Mouse (Mus musculus) heart, adult 2 months (tissue): ENCODE measurements around the gene Srpk1.

Experiments used
- CTCF ChIP-seq: fragments of 200-600 bp; IDR thresholded peaks from 2 replicates; pipeline ENCODE4 v1.8.1; 2022; ENCODE audit warnings: antibody characterized with exemption, mild to moderate bottlenecking, moderate library complexity
- EP300 ChIP-seq: fragments of 200-500 bp; IDR thresholded peaks from 2 replicates; pipeline ENCODE4 v1.6.1; 2011; ENCODE audit warnings: low read depth, low read length, control low read depth; ENCODE audit not compliant: insufficient read depth

- TF ChIP-seq CTCF (no peak), EP300 (no peak)
Measured at GRCm38 (mm10) chr17:28549111-28549510, 73.4 kb downstream of the Srpk1 start, which contains the start of gene Clpsl2.
